Mouse (Mus musculus) adrenal gland, postnatal 10 days (tissue): ENCODE measurements around the gene Arid1b. TPM values are rescaled to one million over a fixed set of nuclear protein-coding genes. Genes with fewer than 3 reads are reported as not detected.

ENCODE experiments used
- DNase-seq: peaks from one replicate; pipeline ENCODE4 v3.0.0; 2021; ENCODE audit warnings: mixed read lengths
- long read RNA-seq, 2 experiments: library from polyadenylated mRNA; stranded (forward); transcript quantifications; one replicate each; pipeline ENCODE4 v2.0.0; 2021
- total RNA-seq, 2 experiments: library from RNA; stranded (reverse); gene quantifications; 2 replicates each; pipeline ENCODE4 v1.2.3; 2021

Arid1b gene
- total RNA-seq: 10 to 100 TPM; 56.1 to 75.4 TPM
- long read RNA-seq, experiment 1, full-length matches to known transcripts: 2 of 37 reads
- long read RNA-seq, experiment 1, partial matches to known transcripts: 30 of 37 reads
- long read RNA-seq, experiment 1, other reads (novel, unspliced or antisense): 5 of 37 reads
- long read RNA-seq, experiment 2, full-length matches to known transcripts: 3 of 19 reads
- long read RNA-seq, experiment 2, partial matches to known transcripts: 6 of 19 reads
- long read RNA-seq, experiment 2, other reads (novel, unspliced or antisense): 10 of 19 reads

DNA sequence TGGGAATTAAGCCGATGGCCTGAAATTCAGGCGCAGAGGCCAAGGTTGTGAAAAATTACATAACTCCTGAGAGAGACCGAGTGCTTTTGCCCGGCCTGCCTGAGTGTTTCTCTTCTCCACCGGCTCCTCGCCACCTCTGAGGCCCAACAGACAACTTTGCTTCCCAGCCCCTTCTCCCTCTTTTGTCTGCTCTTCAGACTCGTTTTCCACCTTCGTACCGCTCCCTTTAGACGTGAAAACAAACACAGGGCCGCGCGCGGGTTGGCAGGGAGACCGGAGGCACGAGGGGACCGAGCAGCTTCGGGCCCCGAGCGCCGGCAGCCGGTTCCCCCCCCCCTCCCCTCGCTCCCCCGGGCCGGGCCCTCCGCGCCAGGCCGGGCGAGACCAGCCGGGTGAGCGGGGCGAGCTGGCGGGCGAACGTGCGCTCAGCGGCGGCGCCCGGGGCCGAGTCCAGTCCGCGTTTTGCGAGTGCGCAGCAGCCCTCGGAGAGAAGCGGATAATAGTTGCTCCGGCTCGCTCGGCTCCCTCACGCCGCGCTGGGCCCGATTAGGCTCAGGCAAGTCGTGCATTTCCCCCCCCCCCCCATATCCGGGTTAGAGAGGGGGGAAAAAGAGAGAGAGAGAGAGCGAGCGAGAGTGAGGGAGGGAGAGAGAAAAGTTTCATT is at the start of gene Arid1b:
Gene Arid1b, plus strand, starts transcription at position 493 of the 664 bp plus-strand sequence.
- peak; percentile 87 for DNase-seq

DNA sequence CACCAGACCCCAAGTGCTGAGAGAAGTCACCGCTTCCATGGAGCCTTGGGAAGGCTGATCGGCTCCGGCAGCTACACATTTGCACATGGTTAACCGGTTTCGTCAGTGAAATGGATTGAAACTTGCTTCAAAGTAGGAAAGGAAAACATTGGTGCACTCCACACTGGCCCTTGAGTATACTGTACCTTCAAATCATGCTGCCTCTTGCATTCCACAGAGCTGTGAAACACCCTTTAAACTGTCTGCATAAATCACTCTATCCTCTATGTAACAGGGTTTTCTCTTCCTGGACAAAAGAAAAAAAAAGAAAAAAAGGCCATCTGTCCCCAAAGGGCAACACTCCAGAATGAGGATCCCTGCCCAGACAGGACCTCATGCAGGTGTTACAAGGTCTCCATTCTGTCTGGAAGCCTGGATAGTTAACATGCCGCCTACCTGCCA is 48.8 kb upstream of the Arid1b start:
- DNase-seq: no peak

DNA sequence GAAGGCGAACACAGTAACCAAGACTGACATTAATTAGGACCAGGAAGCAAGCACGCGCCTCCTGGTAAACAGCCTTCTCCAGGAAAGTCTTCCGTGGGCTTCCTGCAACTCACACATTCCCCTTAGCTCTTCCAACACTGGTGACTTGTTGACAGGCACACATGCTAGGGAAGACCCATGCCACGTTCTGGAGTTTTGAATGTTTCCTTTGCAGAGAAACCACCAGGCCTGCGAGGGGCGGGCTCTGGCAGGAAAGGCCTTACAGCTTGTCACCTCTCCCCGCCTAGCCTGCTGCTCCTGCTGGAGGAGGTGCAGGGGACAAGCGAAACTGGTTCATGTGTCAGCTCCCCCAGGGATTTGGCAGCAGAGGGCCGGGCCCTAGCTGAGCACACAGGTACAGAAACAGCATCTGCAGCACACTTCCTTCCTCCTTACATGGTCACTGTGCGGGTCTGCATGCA is 48.2 kb upstream of the Arid1b start:
- DNase-seq: peak; percentile 73

DNA sequence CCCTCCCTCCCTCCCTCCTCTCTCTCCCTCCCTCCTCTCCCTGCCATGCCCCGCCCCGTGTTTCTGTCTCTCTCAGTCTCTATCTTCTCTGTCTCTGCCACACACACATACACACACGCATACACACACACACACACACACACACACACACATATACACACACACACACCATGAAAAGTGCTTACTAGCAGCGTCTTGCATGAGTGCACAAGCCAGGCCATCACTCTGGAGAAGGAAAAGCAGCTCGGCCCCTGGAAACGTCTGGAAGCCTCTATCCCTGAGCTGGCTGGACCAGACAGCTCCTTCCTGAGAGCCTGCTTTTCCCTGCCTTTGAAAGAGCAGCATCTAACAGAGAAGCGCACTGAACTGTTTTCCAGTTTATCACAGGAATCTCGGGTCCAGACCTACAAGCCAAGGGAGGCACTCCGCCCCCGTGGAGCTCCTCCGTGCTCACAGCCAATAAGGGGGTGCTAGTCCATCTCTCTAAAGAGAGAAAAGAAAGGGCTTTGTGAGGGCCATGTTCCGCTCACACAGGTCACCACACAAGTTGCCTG is 47.6 kb upstream of the Arid1b start:
- peak; percentile 19 for DNase-seq

DNA sequence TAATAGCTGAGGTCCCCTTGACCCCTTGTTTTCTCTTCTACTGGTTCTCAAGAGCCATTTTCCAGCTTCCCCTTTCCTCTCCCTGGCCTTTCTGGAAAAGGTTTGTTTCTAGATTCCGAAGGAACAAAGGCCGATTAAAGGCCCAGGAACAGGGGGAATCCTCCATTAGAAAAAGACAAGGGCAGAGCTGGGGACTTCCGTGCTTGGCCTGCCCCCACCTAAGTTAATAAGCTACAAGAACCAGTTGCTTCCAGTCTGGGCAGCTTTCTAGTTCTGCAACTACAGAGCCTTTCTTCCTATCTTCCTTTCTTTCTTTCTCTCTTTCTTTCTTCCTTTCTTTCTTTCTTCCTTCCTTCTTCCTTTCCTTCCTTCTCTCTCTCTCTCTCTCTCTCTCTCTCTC is 47.1 kb upstream of the Arid1b start:
- no peak for DNase-seq

DNA sequence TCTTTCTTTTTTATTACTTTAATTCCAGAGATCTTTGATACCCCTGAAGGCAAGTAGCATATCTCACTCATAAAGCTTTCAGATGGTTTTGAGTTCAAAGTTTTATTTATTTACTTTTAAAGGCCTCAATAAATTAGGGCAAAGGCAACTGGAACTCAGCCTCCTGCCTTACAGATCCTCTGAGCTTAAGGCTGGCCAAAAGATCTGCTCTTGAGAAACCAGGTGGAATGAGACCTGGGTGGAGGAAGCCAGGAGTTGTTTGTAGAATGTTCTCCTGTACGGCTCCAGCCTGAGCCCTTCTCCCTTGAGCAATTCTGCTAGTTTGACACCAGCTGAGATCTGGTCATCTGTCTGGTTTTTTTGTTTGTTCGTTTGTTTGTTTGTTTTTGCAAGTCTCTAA is 46.7 kb upstream of the Arid1b start:
- peak; percentile 36 for DNase-seq

DNA sequence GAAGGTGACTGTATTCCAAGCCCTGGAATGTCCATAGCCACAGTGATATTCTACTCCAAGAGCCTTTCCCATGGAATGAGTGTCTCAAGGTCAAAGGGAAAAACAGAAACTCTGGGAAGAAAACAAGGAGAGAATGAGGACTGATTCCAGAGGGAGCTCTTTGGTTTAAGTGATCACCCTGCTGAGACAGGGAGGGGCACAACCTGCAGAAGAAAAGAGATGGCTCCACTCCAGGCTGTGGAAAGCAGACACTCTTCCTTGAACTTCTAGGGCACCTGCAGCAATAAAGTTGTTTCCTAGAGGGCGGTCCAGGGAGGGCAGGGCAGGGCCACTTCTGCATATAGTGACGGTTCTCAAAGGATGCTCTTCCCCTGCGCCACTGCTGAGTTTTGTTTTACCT is 45.6 kb upstream of the Arid1b start:
- peak; percentile 16 for DNase-seq

DNA sequence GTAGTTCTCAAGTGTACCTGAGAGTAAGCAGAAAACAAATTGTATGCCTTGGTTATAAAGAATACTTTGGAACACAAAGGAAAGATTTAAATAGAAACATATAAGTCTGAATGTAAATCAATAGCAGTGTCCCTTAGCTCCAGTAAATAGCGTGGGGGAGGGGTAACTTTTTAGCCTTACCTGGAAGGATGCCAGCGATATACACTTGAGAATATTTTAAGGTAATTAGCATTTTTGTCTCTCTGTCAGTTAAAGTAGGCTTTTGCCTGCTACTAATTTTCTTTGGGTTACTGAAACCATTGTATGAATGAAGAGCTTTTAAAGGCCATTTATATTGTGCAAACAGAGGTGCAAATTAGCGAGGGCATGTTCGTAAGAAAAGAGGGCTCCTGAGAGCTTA is 39.7 kb upstream of the Arid1b start:
- DNase-seq: no peak

DNA sequence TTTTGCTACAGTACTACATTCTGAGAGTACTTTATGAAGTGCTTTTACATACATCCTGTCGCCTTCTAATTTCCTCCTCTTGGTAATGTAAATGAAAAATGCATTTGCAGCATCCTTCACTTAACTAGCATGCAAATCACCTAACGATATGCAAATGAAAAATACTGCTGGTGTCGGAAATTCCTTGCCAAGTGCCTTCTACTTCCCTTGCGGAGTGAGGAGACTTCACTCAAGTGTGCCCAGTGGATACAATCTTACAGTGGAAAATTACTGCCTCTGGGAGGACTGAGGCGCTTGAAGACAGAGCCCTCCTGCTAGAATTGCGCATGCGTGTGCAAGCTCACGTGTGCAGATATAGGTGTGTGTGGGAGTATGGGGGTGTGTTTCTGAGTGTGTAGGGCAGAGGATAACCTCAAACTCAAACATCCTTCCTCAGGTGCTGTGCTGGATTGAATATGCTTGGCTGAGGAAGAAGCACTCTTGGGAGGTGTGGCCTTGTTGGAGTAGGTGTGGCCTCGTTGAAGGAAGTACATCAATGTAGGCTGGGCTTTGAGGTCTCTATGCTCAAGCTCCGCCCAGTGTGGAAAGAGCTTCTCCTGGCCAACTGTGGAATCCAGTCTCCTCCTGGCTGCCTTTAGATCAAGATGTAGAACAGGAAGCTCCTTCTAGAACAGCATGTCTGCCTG is 29.8 kb upstream of the Arid1b start:
- DNase-seq: no peak

DNA sequence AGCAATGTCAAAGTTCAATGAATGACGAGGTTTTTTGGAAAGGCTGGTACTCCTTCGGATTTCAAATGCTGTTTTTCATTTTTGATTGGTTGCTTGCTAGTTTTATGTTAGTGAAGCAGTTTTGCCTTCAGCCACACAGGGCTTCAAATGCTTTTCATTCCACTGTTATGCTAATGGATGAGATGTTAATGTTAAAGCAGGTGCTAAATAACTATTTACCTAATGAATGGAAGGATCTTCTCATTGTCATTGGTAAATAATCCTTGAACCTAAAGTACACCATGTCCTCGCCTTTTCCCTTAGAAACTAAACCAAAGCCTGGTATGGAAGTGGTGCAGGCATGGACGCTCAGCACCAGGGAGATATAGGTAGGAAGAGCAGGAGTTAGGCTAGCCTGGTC is 26.9 kb upstream of the Arid1b start:
- DNase-seq: no peak

DNA sequence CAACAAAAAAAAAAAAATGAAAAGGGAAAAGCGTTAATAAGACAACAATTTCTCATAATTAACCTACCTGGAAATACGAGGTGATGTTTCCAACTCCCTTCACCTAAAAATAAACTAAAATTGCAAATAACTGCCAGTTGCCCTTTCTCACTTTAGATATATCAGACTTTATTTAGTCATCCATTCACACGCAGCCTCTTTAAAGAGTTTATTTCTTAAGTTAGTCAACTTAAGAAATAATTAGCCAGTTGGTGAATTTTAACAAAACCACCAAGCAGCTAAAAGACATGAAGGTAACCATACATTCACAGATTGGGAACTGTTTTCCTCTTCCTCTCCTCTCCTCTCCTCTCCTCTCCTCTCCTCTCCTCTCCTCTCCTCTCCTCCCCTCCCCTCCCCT is 26.1 kb upstream of the Arid1b start:
- no peak for DNase-seq

DNA sequence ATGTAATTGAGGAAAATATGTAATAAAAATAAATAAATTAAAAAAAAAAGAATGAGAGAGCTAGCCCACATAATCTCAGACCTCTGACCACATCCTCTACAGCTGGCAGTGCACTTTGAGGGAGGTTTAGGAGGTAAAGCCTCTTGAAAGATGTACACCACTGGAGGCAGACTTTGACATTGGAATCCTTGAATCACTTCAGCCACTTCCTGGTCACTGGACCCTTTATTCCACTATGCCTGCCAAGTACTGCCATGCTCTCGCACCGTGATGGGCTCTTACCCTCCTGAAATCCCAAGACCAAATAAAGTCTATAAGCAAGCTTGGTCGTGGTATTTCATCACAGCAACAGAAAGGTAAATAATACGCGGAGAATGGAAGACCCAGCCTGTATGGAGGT is 25.3 kb upstream of the Arid1b start:
- DNase-seq: no peak

DNA sequence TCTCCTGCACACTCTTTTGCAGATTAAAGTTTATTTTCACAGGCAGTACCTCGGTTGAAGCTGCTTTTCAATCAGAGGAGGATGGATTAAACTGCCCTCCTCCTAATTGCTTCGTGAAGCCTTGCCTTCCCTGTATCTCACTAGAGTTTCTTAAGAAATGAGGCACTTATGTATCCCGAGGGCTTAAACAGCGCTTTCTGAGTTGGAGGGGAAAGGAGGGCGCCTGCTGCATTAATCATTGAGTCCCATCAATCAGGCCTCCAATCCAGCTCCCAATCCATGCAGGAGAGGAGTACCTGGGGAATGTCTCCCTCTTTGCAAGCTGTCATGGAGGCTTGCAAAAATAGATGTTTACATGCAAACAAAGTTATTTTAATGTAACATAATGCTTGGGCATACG is 21.9 kb upstream of the Arid1b start:
- DNase-seq: no peak

DNA sequence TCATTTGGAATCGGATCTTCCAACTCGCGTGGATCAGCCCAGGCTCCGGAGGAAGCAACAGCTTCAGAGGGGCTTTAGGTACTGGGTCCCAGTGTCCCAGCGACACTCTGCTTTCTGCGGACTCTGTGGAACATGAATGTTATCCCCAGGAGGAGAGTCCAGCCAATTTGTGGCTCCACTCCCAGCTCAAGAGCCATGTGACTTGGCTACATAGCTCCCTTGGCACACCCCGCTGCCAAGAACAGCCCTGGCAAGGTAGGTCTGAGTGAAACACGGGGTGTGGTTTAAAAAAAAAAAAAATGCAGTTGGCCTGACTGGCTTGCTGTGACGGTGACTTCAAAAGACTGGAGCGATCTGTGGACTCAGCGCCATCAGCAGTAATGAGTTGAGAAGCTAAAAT is 19.4 kb upstream of the Arid1b start:
- DNase-seq: peak; percentile 88

DNA sequence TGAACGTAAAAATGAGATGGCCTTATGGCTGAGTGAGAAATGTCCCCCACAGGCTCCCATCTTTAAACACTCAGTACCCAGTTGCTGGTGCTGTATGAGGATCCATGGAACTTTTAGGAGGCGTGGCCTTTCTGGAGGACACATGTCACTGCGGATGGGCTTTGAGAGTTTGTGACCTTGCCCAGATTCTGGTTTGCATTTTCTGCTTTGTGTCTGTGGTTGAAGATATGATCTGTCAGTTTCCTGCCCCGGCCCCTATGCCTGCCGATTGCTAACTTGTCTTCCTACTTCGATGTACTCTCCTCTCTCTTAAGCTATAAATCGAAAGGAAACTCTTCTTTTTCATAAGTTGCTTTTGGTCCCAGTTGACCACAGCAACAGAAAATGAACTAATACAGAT is 14.0 kb upstream of the Arid1b start:
- no peak for DNase-seq

DNA sequence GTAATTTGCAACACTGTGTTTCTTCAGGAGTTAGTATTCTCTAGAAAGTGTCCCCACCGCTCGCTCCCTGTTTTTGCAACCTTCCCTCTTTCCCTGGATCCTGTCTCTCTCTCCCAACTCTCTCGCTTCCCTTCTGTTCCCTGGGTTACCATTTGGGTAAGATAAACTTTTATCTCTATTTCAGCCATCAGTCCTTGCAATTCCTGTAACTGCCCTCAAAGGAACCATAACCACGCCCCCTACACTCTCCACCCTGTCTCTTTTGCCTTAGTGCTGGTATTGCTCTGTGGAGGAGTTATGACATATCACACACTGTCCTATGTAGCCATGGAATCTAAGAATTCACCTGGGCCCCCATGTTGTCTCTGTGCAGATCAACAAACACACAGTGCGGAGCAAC is 11.3 kb upstream of the Arid1b start:
- DNase-seq: no peak

DNA sequence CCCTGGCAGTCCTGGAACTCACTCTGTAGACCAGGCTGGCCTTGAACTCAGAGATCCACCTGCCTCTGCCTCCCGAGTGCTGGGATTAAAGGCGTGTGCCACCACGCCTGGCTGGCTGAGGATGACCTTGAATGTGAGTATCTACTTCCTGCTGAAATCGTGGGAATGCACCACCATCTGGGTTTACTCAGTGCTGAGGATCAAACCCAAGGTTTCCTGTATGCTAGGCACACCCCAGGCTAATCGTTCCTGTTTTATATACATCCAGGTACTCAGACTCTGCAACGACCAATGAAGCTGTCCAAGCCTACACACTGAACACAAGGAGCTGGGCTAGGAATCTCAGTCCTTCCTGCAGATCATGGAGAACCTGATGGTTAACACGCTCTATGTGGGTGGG is 9.4 kb upstream of the Arid1b start:
- DNase-seq: no peak

DNA sequence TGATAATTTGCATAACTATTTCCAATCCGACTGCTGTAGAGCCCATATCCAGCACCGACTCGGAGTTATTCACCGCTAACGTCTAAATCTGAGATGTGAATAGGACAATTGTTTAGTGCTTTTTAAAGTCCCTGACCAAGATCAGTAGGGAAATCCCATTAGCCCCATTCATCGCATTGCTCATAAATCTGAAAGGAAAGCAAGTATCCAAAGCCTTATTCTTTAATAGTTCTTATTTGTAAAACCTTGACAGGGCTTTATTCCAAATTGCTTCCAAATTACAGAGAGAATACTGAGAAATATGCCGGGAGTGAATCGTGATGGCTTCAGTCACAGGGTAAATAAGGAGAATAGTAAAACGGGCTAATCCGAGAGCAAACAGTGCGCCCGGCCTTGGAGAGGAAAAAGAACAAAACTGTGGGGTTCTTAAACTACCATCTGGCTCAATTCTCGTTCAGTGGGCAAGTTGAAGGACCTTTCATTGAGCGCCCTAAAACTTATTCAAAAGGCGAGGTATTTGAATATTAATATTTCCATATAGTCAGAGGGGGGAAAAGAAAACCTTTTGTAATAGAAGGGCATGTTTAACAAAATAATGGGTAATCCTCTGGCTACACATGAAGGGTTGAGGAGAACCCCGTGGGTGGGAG is 3.1 kb upstream of the Arid1b start:
- no peak for DNase-seq

DNA sequence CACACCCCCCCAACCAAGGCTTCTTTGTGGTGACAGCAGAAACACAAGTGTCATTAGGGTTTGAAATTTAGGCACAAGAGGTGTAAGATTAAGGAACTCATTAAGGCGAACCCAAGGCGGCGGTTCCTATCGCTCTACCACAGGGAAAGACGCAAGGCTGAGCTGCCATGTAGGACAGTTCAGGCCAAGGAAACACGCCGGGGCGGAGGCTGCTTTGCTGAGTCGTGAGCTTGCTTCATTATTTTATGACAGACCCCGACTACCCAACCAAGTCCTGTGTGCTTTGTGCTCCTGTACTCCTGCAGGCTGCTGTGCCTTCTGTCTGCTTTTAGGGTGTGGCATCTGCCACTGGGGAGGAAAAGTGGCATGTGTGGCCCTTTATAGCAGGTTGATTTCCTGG is 2.5 kb upstream of the Arid1b start:
- DNase-seq: no peak

DNA sequence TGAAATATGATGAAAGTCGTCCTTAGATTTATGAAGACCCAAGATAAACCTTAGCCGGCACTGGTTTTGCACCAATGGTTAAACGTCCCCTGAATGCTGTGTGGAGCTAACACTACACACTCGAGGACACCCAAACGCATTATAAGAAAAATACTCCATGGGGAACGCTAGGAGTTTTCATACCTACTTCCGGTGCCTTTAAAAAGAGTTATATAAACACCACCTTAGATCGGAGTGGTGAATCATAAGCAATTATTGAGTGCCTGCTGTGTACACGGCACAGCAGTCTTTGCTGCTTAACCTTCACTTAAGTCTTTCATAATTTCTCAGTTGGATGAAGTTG is 664 bp upstream of the Arid1b start:
- DNase-seq: no peak

DNA sequence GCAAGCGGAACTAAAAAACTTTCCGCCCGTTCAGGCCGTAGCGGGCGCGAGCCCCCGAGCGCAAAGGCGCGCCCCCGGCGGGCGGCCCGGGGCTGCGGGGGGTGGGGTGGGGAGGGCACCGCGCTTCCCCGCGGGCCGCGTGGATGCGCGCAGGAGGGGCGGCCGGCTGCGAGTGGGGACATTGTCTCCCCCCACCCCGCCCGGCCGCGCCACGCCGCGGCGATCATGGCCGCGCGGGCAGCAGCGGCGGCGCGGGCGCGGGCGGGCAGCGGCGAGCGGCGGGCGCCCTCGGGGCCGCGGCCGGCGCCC is 326 bp downstream of the Arid1b start:
- no peak for DNase-seq

DNA sequence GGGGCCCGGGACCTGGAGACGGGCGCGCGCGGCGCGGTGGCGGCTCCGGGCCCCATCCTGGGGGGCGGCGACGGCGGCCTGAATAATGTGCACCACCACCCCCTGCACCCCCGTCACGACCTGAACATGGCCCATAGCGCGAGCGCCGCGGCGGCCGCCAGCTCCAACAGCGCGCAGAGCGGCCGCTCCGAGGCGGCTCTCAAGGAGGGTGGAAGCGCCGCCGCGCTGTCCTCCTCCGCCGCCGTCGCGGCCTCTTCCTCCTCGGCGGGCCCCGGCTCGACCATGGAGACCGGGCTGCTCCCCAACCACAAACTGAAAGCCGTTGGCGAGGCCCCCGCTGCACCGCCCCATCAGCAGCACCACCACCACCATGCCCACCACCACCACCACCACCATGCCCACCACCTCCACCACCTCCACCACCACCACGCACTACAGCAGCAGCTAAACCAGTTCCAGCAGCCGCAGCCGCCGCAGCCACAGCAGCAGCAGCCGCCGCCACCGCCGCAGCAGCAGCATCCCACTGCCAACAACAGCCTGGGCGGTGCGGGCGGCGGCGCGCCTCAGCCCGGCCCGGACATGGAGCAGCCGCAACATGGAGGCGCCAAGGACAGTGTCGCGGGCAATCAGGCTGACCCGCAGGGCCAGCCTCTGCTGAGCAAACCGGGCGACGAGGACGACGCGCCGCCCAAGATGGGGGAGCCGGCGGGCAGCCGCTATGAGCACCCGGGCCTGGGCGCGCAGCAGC is 855 bp downstream of the Arid1b start:
- DNase-seq: peak; percentile 77
